27 mouse cellular contexts compared by ENCODE assay signal in genomic region chr1:134089074-134089473, GRCm38 (mm10). TPM values are rescaled to one million over a fixed set of nuclear protein-coding genes. Genes with fewer than 3 reads are reported as not detected.
A peak's percentile ranks its signal among the peaks of the same experiment; 100 is the strongest.
DNase-seq lines count a peak whose midpoint lies in the region; ATAC-seq and TF ChIP-seq lines count a peak whose summit lies in the region.
"Had no signal": no experiment of that assay in that cellular context is flagged by ENCODE, and none has a peak within 500 bp of the region (broad histone marks: within the 10 kb centered on the region; RNA-seq: fewer than 3 reads in every experiment).

No protein-coding gene starts in this region.

- TF ChIP-seq CTCF in liver, embryonic 14.5 days (IDR thresholded peaks at IDR 0.05; ENCODE audit: low read depth), result no peak
- no peak for TF ChIP-seq CTCF in liver, postnatal 0 days (IDR thresholded peaks at IDR 0.05; ENCODE audit: low read depth)

- DNase-seq in cerebellum, adult 9-11 months, result peak; percentile 22
- DNase-seq in cerebellum, adult 9-10 months, result no peak
- DNase-seq in liver, result no peak
- DNase-seq in liver, embryonic 14.5 days (ENCODE audit: low read depth in 3 of 3, low spot score in 3 of 3), result no peak
- no peak for DNase-seq in liver, postnatal 0 days
- DNase-seq in urinary bladder, postnatal 4 days (ENCODE audit: low spot score in 2 of 2), result no peak
- DNase-seq: adrenal gland, adult 2 months; adrenal gland, postnatal 10 days; adrenal gland, postnatal 25 days; B cell, adult 2 months; cerebellum, adult 11 months; cerebellum, adult 18-20 months; cerebellum, adult 8-10 months; cerebellum, postnatal 14 days; embryo, embryonic 11 days had no signal

- ATAC-seq in liver, embryonic 12.5 days, result no peak
- ATAC-seq in liver, embryonic 14.5 days (ENCODE audit: insufficient read depth), result no peak
- no peak for ATAC-seq in liver, postnatal 0 days
- ATAC-seq in liver, embryonic 16.5 days (ENCODE audit: low read depth), result no peak
- ATAC-seq: CD4-positive, CD25-positive, alpha-beta regulatory T cell, adult 4 months; forebrain, embryonic 14.5 days; forebrain, embryonic 16.5 days had no signal

- no peak overlapping the region for H3K4me3 ChIP-seq in liver, embryonic 12.5 days
- H3K4me3 ChIP-seq in liver, embryonic 14.5 days (ENCODE audit: insufficient read depth in 1 of 2, low read depth in 2 of 2, low read length in 2 of 2), result no peak overlapping the region
- H3K4me3 ChIP-seq in liver, postnatal 0 days (ENCODE audit: low read depth, low read length), result no peak overlapping the region
- H3K4me3 ChIP-seq in liver, embryonic 16.5 days (ENCODE audit: low read depth, low read length), result no peak overlapping the region
- H3K4me3 ChIP-seq: embryonic facial prominence, embryonic 13.5 days; embryonic facial prominence, embryonic 15.5 days; erythroblast, embryonic 14.5 days; forebrain, embryonic 10.5 days; forebrain, embryonic 12.5 days had no signal

- H3K27ac ChIP-seq in liver, embryonic 12.5 days, result peak overlapping the region; percentile 75
- no peak overlapping the region; the same call in 1 of the 2 replicates for H3K27ac ChIP-seq in liver, embryonic 14.5 days
- H3K27ac ChIP-seq in liver, postnatal 0 days (ENCODE audit: low read depth), result no peak overlapping the region
- peak overlapping the region; percentile 60 for H3K27ac ChIP-seq in liver, embryonic 16.5 days (ENCODE audit: low read length)
- H3K27ac ChIP-seq: embryonic facial prominence, embryonic 13.5 days; embryonic facial prominence, embryonic 15.5 days; forebrain, embryonic 10.5 days; forebrain, embryonic 12.5 days had no signal

- no peaks in the 10 kb centered on the region for H3K9me3 ChIP-seq in liver, embryonic 12.5 days (replicated peaks)
- no peaks in the 10 kb centered on the region for H3K9me3 ChIP-seq in liver, embryonic 14.5 days (ENCODE audit: control insufficient read depth, low read length)
- H3K9me3 ChIP-seq in liver, postnatal 0 days (ENCODE audit: low read length), result no peaks in the 10 kb centered on the region
- no peaks in the 10 kb centered on the region for H3K9me3 ChIP-seq in liver, embryonic 16.5 days (replicated peaks; ENCODE audit: control insufficient read depth, low read length)
- H3K9me3 ChIP-seq: embryonic facial prominence, embryonic 13.5 days; embryonic facial prominence, embryonic 15.5 days; forebrain, embryonic 10.5 days; forebrain, embryonic 12.5 days; G1E had no signal

- WGBS in liver, embryonic 12.5 days (ENCODE audit: insufficient replicate concordance), result 61% methylated on average over 7 of the region's 7 CpGs
- 55% methylated on average over 7 of the region's 7 CpGs for WGBS in liver, embryonic 14.5 days (ENCODE audit: insufficient replicate concordance)
- WGBS in liver, postnatal 0 days (ENCODE audit: insufficient replicate concordance), result 75% methylated on average over 7 of the region's 7 CpGs
- 66% methylated on average over 7 of the region's 7 CpGs for WGBS in liver, embryonic 16.5 days (ENCODE audit: insufficient replicate concordance)

- H3K4me1 ChIP-seq in liver, embryonic 12.5 days, result peaks cover 88% of the 10 kb centered on the region
- peaks cover 54 to 68% of the 10 kb centered on the region in 2 experiments for H3K4me1 ChIP-seq in liver, embryonic 14.5 days (replicated peaks; ENCODE audit: control insufficient read depth in 2 of 2, insufficient read depth in 2 of 2, low read length in 1 of 2)
- H3K4me1 ChIP-seq in liver, postnatal 0 days (ENCODE audit: insufficient read depth), result peaks cover 61% of the 10 kb centered on the region
- H3K4me1 ChIP-seq in liver, embryonic 16.5 days (ENCODE audit: control insufficient read depth, low read depth, low read length), result peaks cover 73% of the 10 kb centered on the region

- TF ChIP-seq EP300 in liver, embryonic 14.5 days (IDR thresholded peaks at IDR 0.05; ENCODE audit: low read depth), result no peak; the same call in 1 of the 2 replicates
- no peak for TF ChIP-seq EP300 in liver, postnatal 0 days (IDR thresholded peaks at IDR 0.05; ENCODE audit: low read depth)

- H3K9ac ChIP-seq in liver, embryonic 12.5 days, result peak overlapping the region; percentile 45; the same call in 1 of the 2 replicates
- peak overlapping the region; percentile 3; the same call in 1 of the 2 replicates for H3K9ac ChIP-seq in liver, embryonic 14.5 days (replicated peaks)
- no peak overlapping the region for H3K9ac ChIP-seq in liver, postnatal 0 days (replicated peaks)
- H3K9ac ChIP-seq in liver, embryonic 16.5 days (ENCODE audit: low read depth, low read length), result no peak overlapping the region
- H3K9ac ChIP-seq: embryonic facial prominence, embryonic 13.5 days; embryonic facial prominence, embryonic 15.5 days; forebrain, embryonic 12.5 days had no signal

- H3K36me3 ChIP-seq in liver, embryonic 12.5 days, result no peaks in the 10 kb centered on the region
- no peaks in the 10 kb centered on the region for H3K36me3 ChIP-seq in liver, embryonic 14.5 days (replicated peaks; ENCODE audit: control insufficient read depth, insufficient read depth, low read depth)
- no peaks in the 10 kb centered on the region for H3K36me3 ChIP-seq in liver, postnatal 0 days (replicated peaks; ENCODE audit: insufficient read depth, low read length)
- no peaks in the 10 kb centered on the region for H3K36me3 ChIP-seq in liver, embryonic 16.5 days (ENCODE audit: control insufficient read depth, insufficient read depth)
- H3K36me3 ChIP-seq: embryonic facial prominence, embryonic 13.5 days; embryonic facial prominence, embryonic 15.5 days; forebrain, embryonic 10.5 days; forebrain, embryonic 12.5 days; G1E had no signal

- peak overlapping the region; percentile 22 for H3K4me2 ChIP-seq in liver, embryonic 12.5 days
- no peak overlapping the region for H3K4me2 ChIP-seq in liver, embryonic 14.5 days (ENCODE audit: low read depth)
- H3K4me2 ChIP-seq in liver, postnatal 0 days (ENCODE audit: low read depth, low read length), result no peak overlapping the region
- H3K4me2 ChIP-seq in liver, embryonic 16.5 days (ENCODE audit: low read depth, low read length), result no peak overlapping the region
- H3K4me2 ChIP-seq: embryonic facial prominence, embryonic 13.5 days; embryonic facial prominence, embryonic 15.5 days; forebrain, embryonic 12.5 days had no signal

- no peaks in the 10 kb centered on the region; the same call in 1 of the 2 replicates for H3K27me3 ChIP-seq in liver, embryonic 12.5 days (replicated peaks)
- H3K27me3 ChIP-seq in liver, embryonic 14.5 days (ENCODE audit: control insufficient read depth, insufficient read depth, low read length), result no peaks in the 10 kb centered on the region
- no peaks in the 10 kb centered on the region for H3K27me3 ChIP-seq in liver, postnatal 0 days (ENCODE audit: insufficient read depth, low read length)
- H3K27me3 ChIP-seq in liver, embryonic 16.5 days (ENCODE audit: control insufficient read depth, insufficient read depth, low read depth, low read length), result no peaks in the 10 kb centered on the region
- H3K27me3 ChIP-seq: embryonic facial prominence, embryonic 13.5 days; embryonic facial prominence, embryonic 15.5 days had no signal

RNA-seq across cellular contexts. Expression of gene Btg2, which starts 10.2 kb away (rescaled TPM):
- 78.2 and 80.8 TPM in 2 replicates for polyA plus RNA-seq in liver, embryonic 12.5 days (2016; fragmentation: Nextera tagmentation; extraction: Ambion mirVana)
- polyA plus RNA-seq in liver, embryonic 14.5 days (2012; rRNA removed), result 40.1 and 45.3 TPM in 2 replicates
- polyA plus RNA-seq in liver, embryonic 14.5 days (2014; fragmentation: Nextera tagmentation; extraction: Ambion mirVana), result 78.2 and 85.2 TPM in 2 replicates
- 60.1 and 62.6 TPM in 2 replicates for polyA plus RNA-seq in liver, postnatal 0 days (2015; fragmentation: Nextera tagmentation; extraction: Ambion mirVana)
- polyA plus RNA-seq in liver, embryonic 16.5 days (2015; fragmentation: Nextera tagmentation; extraction: Ambion mirVana), result 107 and 109 TPM in 2 replicates

RNA-seq across cellular contexts. Expression of gene Chit1, which starts 22.0 kb away (rescaled TPM):
- 0.07 and 0.12 TPM in 2 replicates for polyA plus RNA-seq in liver, embryonic 12.5 days (2016; fragmentation: Nextera tagmentation; extraction: Ambion mirVana)
- 0.08 and 0.09 TPM in 2 replicates for polyA plus RNA-seq in liver, embryonic 14.5 days (2012; rRNA removed)
- polyA plus RNA-seq in liver, embryonic 14.5 days (2014; fragmentation: Nextera tagmentation; extraction: Ambion mirVana), result not detected in 2 replicates
- 0.26 TPM in 2 replicates for polyA plus RNA-seq in liver, postnatal 0 days (2015; fragmentation: Nextera tagmentation; extraction: Ambion mirVana)
- polyA plus RNA-seq in liver, embryonic 16.5 days (2015; fragmentation: Nextera tagmentation; extraction: Ambion mirVana), result 0.19 and 0.20 TPM in 2 replicates
- polyA plus RNA-seq: CD4-positive, CD25-positive, alpha-beta regulatory T cell, adult 4 months; embryonic facial prominence, embryonic 11.5 days; embryonic facial prominence, embryonic 13.5 days; erythroblast, embryonic 14.5 days; forebrain, embryonic 10.5 days; forebrain, embryonic 12.5 days; forebrain, embryonic 16.5 days; G1E had no signal

RNA-seq across cellular contexts. Expression of gene Fmod, which starts 52.0 kb away (rescaled TPM):
- polyA plus RNA-seq in liver, embryonic 12.5 days (2016; fragmentation: Nextera tagmentation; extraction: Ambion mirVana), result 2.6 and 3.1 TPM in 2 replicates
- polyA plus RNA-seq in liver, embryonic 14.5 days (2012; rRNA removed), result 1.1 TPM in 2 replicates
- 1.1 and 1.6 TPM in 2 replicates for polyA plus RNA-seq in liver, embryonic 14.5 days (2014; fragmentation: Nextera tagmentation; extraction: Ambion mirVana)
- polyA plus RNA-seq in liver, postnatal 0 days (2015; fragmentation: Nextera tagmentation; extraction: Ambion mirVana), result 1.6 TPM in 2 replicates
- polyA plus RNA-seq in liver, embryonic 16.5 days (2015; fragmentation: Nextera tagmentation; extraction: Ambion mirVana), result 2.2 and 3.3 TPM in 2 replicates
- polyA plus RNA-seq: CD4-positive, CD25-positive, alpha-beta regulatory T cell, adult 4 months; erythroblast, embryonic 14.5 days; G1E had no signal

Comparison
In these comparisons a context has a peak if more than half of its experiments do, and no peak if none do; other contexts are left out.
1. H3K27ac ChIP-seq: peak in liver, embryonic 12.5 days (single experiment) and liver, embryonic 16.5 days (single experiment); none in liver, embryonic 14.5 days (single experiment) and liver, postnatal 0 days (single experiment).
2. H3K9ac ChIP-seq: peak in liver, embryonic 12.5 days (single experiment) and liver, embryonic 14.5 days (single experiment); none in liver, postnatal 0 days (single experiment) and liver, embryonic 16.5 days (single experiment).